Mouse (Mus musculus): Measurements from ENCODE around the gene Armc5. TPM values are rescaled to one million over a fixed set of nuclear protein-coding genes. Genes with fewer than 3 reads are reported as not detected.

Gene Armc5
- total and polyA plus RNA-seq, 2 experiments from 2014 or later: 15.2 to 21.1 TPM

DNA sequence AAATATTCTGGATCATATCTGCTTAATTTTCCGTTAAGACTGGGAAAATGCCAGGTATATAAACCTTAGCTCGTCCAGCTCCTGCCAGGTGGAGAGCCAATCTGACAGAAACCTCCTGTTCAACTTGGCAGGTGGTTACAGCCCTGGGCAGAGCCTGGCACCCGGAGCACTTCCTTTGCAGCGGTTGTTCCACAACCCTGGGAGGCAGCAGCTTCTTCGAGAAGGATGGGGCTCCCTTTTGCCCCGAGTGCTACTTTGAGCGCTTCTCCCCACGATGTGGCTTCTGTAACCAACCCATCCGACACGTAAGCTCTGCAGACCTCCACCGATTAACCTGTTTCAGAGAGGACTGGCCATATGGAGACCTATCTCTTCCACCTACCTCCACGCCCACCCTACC is 14.8 kb downstream of the Armc5 start:
- Histone ChIP-seq H3K4me3 (ENCODE audit: low read length) (no peak overlapping the region), H3K4me2 (ENCODE audit: low read depth, low read length) (peak overlapping the region; percentile 56), H3K27ac (no peak overlapping the region), H3K9me3 (ENCODE audit: low read length) (no peaks in the 10 kb centered on the region), H3K36me3 (ENCODE audit: insufficient read depth, low read length) (no peaks in the 10 kb centered on the region), H3K4me1 (ENCODE audit: insufficient read depth, low read length) (peaks cover 6% of the 10 kb centered on the region; the same call in 1 of the 2 replicates), H3K27me3 (ENCODE audit: insufficient read depth, low read length) (no peaks in the 10 kb centered on the region), H3K9ac (replicated peaks; ENCODE audit: low read length) (no peak overlapping the region)
- ATAC-seq: no peak
- TF ChIP-seq CTCF (IDR thresholded peaks at IDR 0.05; ENCODE audit: low read depth): no peak
- no peak for DNase-seq (ENCODE audit: low spot score)
- WGBS: 48% methylated on average over 12 of the region's 12 CpGs

GRCm38 (mm10) chr7:128252609-128253008 is 15.5 kb downstream of the Armc5 start:
- WGBS: 10% methylated on average over 24 of the region's 24 CpGs
- Histone ChIP-seq H3K4me3 (ENCODE audit: low read length) (peak overlapping the region; percentile 30), H3K9ac (replicated peaks; ENCODE audit: low read length) (peak overlapping the region; percentile 30; the same call in 1 of the 2 replicates), H3K27me3 (ENCODE audit: insufficient read depth, low read length) (no peaks in the 10 kb centered on the region), H3K9me3 (ENCODE audit: low read length) (no peaks in the 10 kb centered on the region), H3K4me2 (ENCODE audit: low read depth, low read length) (peak overlapping the region; percentile 56), H3K4me1 (ENCODE audit: insufficient read depth, low read length) (peaks cover 6% of the 10 kb centered on the region; the same call in 1 of the 2 replicates), H3K36me3 (ENCODE audit: insufficient read depth, low read length) (no peaks in the 10 kb centered on the region), H3K27ac (no peak overlapping the region)
- peak; percentile 37 for DNase-seq (ENCODE audit: low spot score)
- ATAC-seq: 0 out of 2 replicates have a peak, but pooled peaks have one; percentile 27
- no peak for TF ChIP-seq CTCF (IDR thresholded peaks at IDR 0.05; ENCODE audit: low read depth)

DNA sequence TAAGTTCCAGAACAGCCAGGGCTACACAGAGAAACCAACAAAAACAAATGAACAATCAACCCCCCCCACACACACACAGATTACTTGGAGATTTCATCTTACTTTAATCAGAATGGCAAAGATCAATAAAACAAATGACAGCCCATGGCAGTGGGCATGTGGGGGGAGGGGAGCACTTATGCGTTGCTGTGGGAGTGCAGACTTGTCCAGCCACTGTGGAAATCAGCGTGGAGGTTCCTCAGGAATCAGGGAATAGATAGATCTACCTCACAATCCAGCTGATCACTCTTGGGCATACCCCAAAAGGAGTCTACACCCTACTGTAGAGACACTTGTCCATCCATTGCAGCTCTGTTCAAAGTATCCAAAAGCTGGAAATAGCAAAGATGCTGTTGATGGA is 17.8 kb downstream of the Armc5 start:
- WGBS: 65% methylated on average over 2 of the region's 2 CpGs
- no peak overlapping the region for H3K9ac ChIP-seq (replicated peaks; ENCODE audit: low read length)

DNA sequence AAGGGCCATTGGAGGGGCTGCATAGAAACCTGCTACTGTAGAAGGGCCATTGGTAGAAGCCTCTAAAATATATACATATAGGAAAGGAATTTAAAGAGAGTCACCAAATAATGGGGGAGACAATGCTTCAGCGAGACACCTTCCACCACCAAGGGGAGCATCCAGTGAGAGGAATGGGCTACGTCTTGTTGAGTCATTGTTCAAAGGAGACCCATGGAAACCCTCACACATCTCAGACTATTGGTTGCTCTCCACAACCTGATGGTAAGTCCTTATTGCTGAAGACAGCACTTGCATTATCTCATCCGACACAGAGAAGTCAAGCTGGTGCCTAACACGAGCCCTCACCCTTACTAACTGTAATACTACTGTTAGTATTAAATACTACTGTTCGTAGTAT is 18.6 kb downstream of the Armc5 start:
- Histone ChIP-seq H3K4me1 (ENCODE audit: insufficient read depth, low read length) (peaks cover 6% of the 10 kb centered on the region; the same call in 1 of the 2 replicates), H3K9ac (replicated peaks; ENCODE audit: low read length) (no peak overlapping the region), H3K27ac (no peak overlapping the region), H3K4me3 (ENCODE audit: low read length) (no peak overlapping the region), H3K9me3 (ENCODE audit: low read length) (no peaks in the 10 kb centered on the region), H3K4me2 (ENCODE audit: low read depth, low read length) (no peak overlapping the region), H3K36me3 (ENCODE audit: insufficient read depth, low read length) (no peaks in the 10 kb centered on the region), H3K27me3 (ENCODE audit: insufficient read depth, low read length) (no peaks in the 10 kb centered on the region)
- no peak for TF ChIP-seq CTCF (IDR thresholded peaks at IDR 0.05; ENCODE audit: low read depth)
- no peak for ATAC-seq
- no peak for DNase-seq (ENCODE audit: low spot score)
- WGBS: 90% methylated on average over 5 of the region's 5 CpGs

More for the DNA sequence above, 17.8 kb downstream of the Armc5 start:
- no peak for DNase-seq (ENCODE audit: low spot score)
- no peak overlapping the region for H3K27ac ChIP-seq
- no peaks in the 10 kb centered on the region for H3K27me3 ChIP-seq (ENCODE audit: insufficient read depth, low read length)
- H3K36me3 ChIP-seq (ENCODE audit: insufficient read depth, low read length): no peaks in the 10 kb centered on the region
- H3K4me3 ChIP-seq (ENCODE audit: low read length): no peak overlapping the region
- ATAC-seq: no peak
- H3K4me1 ChIP-seq (ENCODE audit: insufficient read depth, low read length): peaks cover 6% of the 10 kb centered on the region; the same call in 1 of the 2 replicates
- H3K9me3 ChIP-seq (ENCODE audit: low read length): no peaks in the 10 kb centered on the region
- TF ChIP-seq CTCF (IDR thresholded peaks at IDR 0.05; ENCODE audit: low read depth): no peak
- no peak overlapping the region for H3K4me2 ChIP-seq (ENCODE audit: low read depth, low read length)

GRCm38 (mm10) chr7:128256783-128257334 is 19.7 kb downstream of the Armc5 start:
- H3K4me1 ChIP-seq (ENCODE audit: insufficient read depth, low read length): peaks cover 5% of the 10 kb centered on the region; the same call in 1 of the 2 replicates
- H3K36me3 ChIP-seq (ENCODE audit: insufficient read depth, low read length): no peaks in the 10 kb centered on the region
- H3K27ac ChIP-seq: no peak overlapping the region
- no peaks in the 10 kb centered on the region for H3K9me3 ChIP-seq (ENCODE audit: low read length)
- ATAC-seq (no peak), DNase-seq (ENCODE audit: low spot score) (no peak)
- no peaks in the 10 kb centered on the region for H3K27me3 ChIP-seq (ENCODE audit: insufficient read depth, low read length)
- no peak overlapping the region for H3K4me3 ChIP-seq (ENCODE audit: low read length)
- WGBS: 38% methylated on average over 5 of the region's 5 CpGs
- H3K9ac ChIP-seq (replicated peaks; ENCODE audit: low read length): no peak overlapping the region
- no peak for TF ChIP-seq CTCF (IDR thresholded peaks at IDR 0.05; ENCODE audit: low read depth)
- H3K4me2 ChIP-seq (ENCODE audit: low read depth, low read length): no peak overlapping the region

GRCm38 (mm10) chr7:128265411-128265810 is 28.3 kb downstream of the Armc5 start, which contains the start of gene Slc5a2:
Gene Slc5a2 (plus strand): TSS chr7:128265657.
- ATAC-seq (no peak), DNase-seq (ENCODE audit: low spot score) (no peak)
- no peak within 1 kb of the TSS for H3K27ac ChIP-seq
- no peaks in the 10 kb centered on the region for H3K36me3 ChIP-seq (ENCODE audit: insufficient read depth, low read length)
- no peaks in the 10 kb centered on the region for H3K27me3 ChIP-seq (ENCODE audit: insufficient read depth, low read length)
- 86% methylated on average over 6 of the region's 6 CpGs for WGBS
- H3K4me3 ChIP-seq (ENCODE audit: low read length): no peak within 1 kb of the TSS
- TF ChIP-seq CTCF (IDR thresholded peaks at IDR 0.05; ENCODE audit: low read depth): no peak
- no peaks in the 10 kb centered on the region for H3K4me1 ChIP-seq (ENCODE audit: insufficient read depth, low read length)
- H3K9ac ChIP-seq (replicated peaks; ENCODE audit: low read length): no peak within 1 kb of the TSS
- H3K9me3 ChIP-seq (ENCODE audit: low read length): no peaks in the 10 kb centered on the region
- no peak within 1 kb of the TSS for H3K4me2 ChIP-seq (ENCODE audit: low read depth, low read length)

DNA sequence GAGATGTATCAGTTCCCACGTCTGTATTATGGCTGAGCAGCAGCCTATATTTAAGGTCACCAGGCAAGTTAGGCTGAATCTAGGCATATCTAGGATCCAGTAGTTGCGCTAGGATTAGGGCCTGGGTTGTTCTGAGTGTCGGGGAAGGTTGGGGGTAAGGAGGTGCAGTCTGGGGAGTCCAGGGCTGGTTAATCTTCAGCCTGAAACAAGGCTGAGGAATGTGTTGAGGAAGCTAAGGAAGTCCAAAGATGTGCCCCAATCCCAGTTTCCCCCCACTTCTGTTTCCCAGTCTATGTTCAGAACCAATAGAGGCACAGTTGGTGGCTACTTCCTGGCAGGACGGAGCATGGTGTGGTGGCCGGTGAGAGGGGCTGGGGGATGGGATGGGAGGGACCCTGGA is 28.9 kb downstream of the Armc5 start:
- no peak overlapping the region for H3K27ac ChIP-seq
- no peak for ATAC-seq
- H3K9me3 ChIP-seq (ENCODE audit: low read length): no peaks in the 10 kb centered on the region
- no peak overlapping the region for H3K9ac ChIP-seq (replicated peaks; ENCODE audit: low read length)
- no peak for TF ChIP-seq CTCF (IDR thresholded peaks at IDR 0.05; ENCODE audit: low read depth)
- H3K36me3 ChIP-seq (ENCODE audit: insufficient read depth, low read length): no peaks in the 10 kb centered on the region
- DNase-seq (ENCODE audit: low spot score): no peak
- H3K4me2 ChIP-seq (ENCODE audit: low read depth, low read length): no peak overlapping the region
- H3K4me1 ChIP-seq (ENCODE audit: insufficient read depth, low read length): no peaks in the 10 kb centered on the region
- 77% methylated on average over 5 of the region's 5 CpGs for WGBS
- H3K27me3 ChIP-seq (ENCODE audit: insufficient read depth, low read length): no peaks in the 10 kb centered on the region
- no peak overlapping the region for H3K4me3 ChIP-seq (ENCODE audit: low read length)

Data from hindbrain, postnatal 0 days (tissue).